ENCODE assay signal across 9 mouse cellular contexts in the genomic region with DNA sequence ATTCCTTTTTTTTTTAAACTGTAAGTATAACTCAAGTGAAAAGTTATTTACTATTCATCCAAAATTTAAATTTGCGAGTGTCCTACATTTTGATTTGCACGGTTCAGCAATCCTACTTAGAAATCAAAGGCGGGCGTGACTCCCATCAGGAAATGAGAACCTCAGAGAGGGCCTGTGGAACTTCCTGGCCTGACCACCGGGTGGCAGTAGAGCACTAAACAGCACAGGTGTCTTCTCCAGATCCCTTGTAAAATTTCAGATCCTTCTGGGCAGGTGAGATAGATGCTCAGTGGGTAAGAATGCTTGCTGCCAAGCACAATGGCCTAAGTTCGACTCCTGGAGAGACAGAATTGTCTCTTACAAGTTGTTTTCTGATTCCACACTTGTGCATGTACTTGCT. TPM values are rescaled to one million over a fixed set of nuclear protein-coding genes. Genes with fewer than 3 reads are reported as not detected.
DNase-seq lines count a peak whose midpoint lies in the region; ATAC-seq and TF ChIP-seq lines count a peak whose summit lies in the region.
"Had no signal": no experiment of that assay in that cellular context is flagged by ENCODE, and none has a peak within 500 bp of the region (broad histone marks: within the 10 kb centered on the region; RNA-seq: fewer than 3 reads in every experiment).

No protein-coding gene starts in this region.

- TF ChIP-seq CTCF in thymus, adult 2 months (IDR thresholded peaks at IDR 0.05; ENCODE audit: borderline replicate concordance, control insufficient read depth, extremely low read depth, insufficient read depth, low read length, poor library complexity), result peak; percentile 66; the same call in 1 of the 2 replicates

- peak; percentile 91 for DNase-seq in adrenal gland, postnatal 14 days
- peak; percentile 78 for DNase-seq in embryo, embryonic 9.5 days (ENCODE audit: extremely low spot score)
- DNase-seq in kidney, postnatal 10 days, result peak; percentile 91
- peak; percentile 57 for DNase-seq in liver, embryonic 13.5 days
- DNase-seq in ovary, adult 18-20 months (ENCODE audit: low spot score), result peak; percentile 59
- peak; percentile 87 for DNase-seq in thymus, adult 2 months

- H3K4me2 ChIP-seq in liver, embryonic 13.5 days, result no peak overlapping the region
- H3K4me2 ChIP-seq: heart, embryonic 13.5 days had no signal

- H3K27ac ChIP-seq in liver, embryonic 13.5 days, result no peak overlapping the region
- no peak overlapping the region for H3K27ac ChIP-seq in thymus, adult 2 months (ENCODE audit: control insufficient read depth, insufficient read depth, low read length)
- H3K27ac ChIP-seq: heart, embryonic 13.5 days had no signal

- H3K4me3 ChIP-seq in liver, embryonic 13.5 days (replicated peaks), result no peak overlapping the region
- no peak overlapping the region for H3K4me3 ChIP-seq in thymus, adult 2 months (ENCODE audit: control insufficient read depth, insufficient read depth, low read length)
- H3K4me3 ChIP-seq: heart, embryonic 13.5 days had no signal

- 4% methylated on average over 6 of the region's 6 CpGs for WGBS in liver, embryonic 13.5 days (ENCODE audit: insufficient replicate concordance)
- 10% methylated on average over 6 of the region's 6 CpGs for WGBS in thymus, adult 2 months

- no peak for TF ChIP-seq POLR2A in thymus, adult 2 months (IDR thresholded peaks at IDR 0.05; ENCODE audit: control insufficient read depth, extremely low read depth, insufficient read depth, low read length, poor library complexity)

- H3K4me1 ChIP-seq in liver, embryonic 13.5 days (replicated peaks), result peaks cover 5% of the 10 kb centered on the region; the same call in 1 of the 2 replicates
- H3K4me1 ChIP-seq in thymus, adult 2 months (replicated peaks; ENCODE audit: control insufficient read depth, insufficient read depth, low read length), result no peaks in the 10 kb centered on the region; the same call in 1 of the 2 replicates

- no peaks in the 10 kb centered on the region for H3K36me3 ChIP-seq in liver, embryonic 13.5 days
- no peaks in the 10 kb centered on the region for H3K36me3 ChIP-seq in thymus, adult 2 months (ENCODE audit: control insufficient read depth, insufficient read depth, low read length)
- H3K36me3 ChIP-seq: heart, embryonic 13.5 days had no signal

- no peaks in the 10 kb centered on the region for H3K9me3 ChIP-seq in liver, embryonic 13.5 days (replicated peaks)
- H3K9me3 ChIP-seq: heart, embryonic 13.5 days had no signal

- peaks cover 12% of the 10 kb centered on the region; the same call in 1 of the 2 replicates for H3K27me3 ChIP-seq in liver, embryonic 13.5 days
- no peaks in the 10 kb centered on the region for H3K27me3 ChIP-seq in thymus, adult 2 months (ENCODE audit: control insufficient read depth, insufficient read depth, low read length)

- ATAC-seq in CD4-positive, CD25-positive, alpha-beta regulatory T cell, adult 4 months, result peak; percentile 48
- peak; percentile 69 for ATAC-seq in granulocyte monocyte progenitor cell, adult 5-6 weeks (replicated peaks; ENCODE audit: poor library complexity, severe bottlenecking)
- no peak for ATAC-seq in liver, embryonic 13.5 days (ENCODE audit: low read depth)

- H3K9ac ChIP-seq in liver, embryonic 13.5 days, result no peak overlapping the region

RNA-seq across cellular contexts. Expression of gene Spty2d1, which starts 15.3 kb away (rescaled TPM):
- 10 to 100 TPM; 29.0 to 60.4 TPM for polyA plus RNA-seq in CD4-positive, CD25-positive, alpha-beta regulatory T cell, adult 4 months (2017; shearing (Covaris generic))
- total RNA-seq in adrenal gland, postnatal 14 days (2021), result 17.5 and 20.0 TPM in 2 replicates
- 18.9 and 24.6 TPM in 2 replicates for total RNA-seq in granulocyte monocyte progenitor cell, adult 5-6 weeks (2014; fragmentation: Nextera tagmentation)
- total RNA-seq in granulocyte monocyte progenitor cell, adult 5-6 weeks (2017), result 24.6 and 26.6 TPM in 2 replicates
- 10.6 and 13.1 TPM in 2 replicates for polyA plus RNA-seq in liver, embryonic 13.5 days (2015; fragmentation: Nextera tagmentation; extraction: Ambion mirVana)
- 6.9 and 8.4 TPM in 2 replicates for polyA plus RNA-seq in thymus, adult 2 months (2012; rRNA removed)

RNA-seq across cellular contexts. Expression of gene Tmem86a, which starts 26.9 kb away (rescaled TPM):
- polyA plus RNA-seq in CD4-positive, CD25-positive, alpha-beta regulatory T cell, adult 4 months (2017; shearing (Covaris generic)), result 1 to 10 TPM; 4.5 to 6.0 TPM
- total RNA-seq in adrenal gland, postnatal 14 days (2021), result 21.8 and 29.2 TPM in 2 replicates
- 1.8 and 4.2 TPM in 2 replicates for total RNA-seq in granulocyte monocyte progenitor cell, adult 5-6 weeks (2014; fragmentation: Nextera tagmentation)
- 0.99 and 2.7 TPM in 2 replicates for total RNA-seq in granulocyte monocyte progenitor cell, adult 5-6 weeks (2017)
- 23.8 and 23.9 TPM in 2 replicates for polyA plus RNA-seq in liver, embryonic 13.5 days (2015; fragmentation: Nextera tagmentation; extraction: Ambion mirVana)
- polyA plus RNA-seq in thymus, adult 2 months (2012; rRNA removed), result 51.3 and 66.5 TPM in 2 replicates

RNA-seq across cellular contexts. Expression of gene Gm9999, which starts 40.1 kb away (rescaled TPM):
- polyA plus RNA-seq in CD4-positive, CD25-positive, alpha-beta regulatory T cell, adult 4 months (2017; shearing (Covaris generic)), result not detected
- total RNA-seq in adrenal gland, postnatal 14 days (2021), result not detected in 2 replicates
- total RNA-seq in granulocyte monocyte progenitor cell, adult 5-6 weeks (2014; fragmentation: Nextera tagmentation), result not detected in 2 replicates
- total RNA-seq in granulocyte monocyte progenitor cell, adult 5-6 weeks (2017), result not detected in 2 replicates
- polyA plus RNA-seq in liver, embryonic 13.5 days (2015; fragmentation: Nextera tagmentation; extraction: Ambion mirVana), result not detected in 2 replicates
- polyA plus RNA-seq in thymus, adult 2 months (2012; rRNA removed), result 0.54 TPM in 1 of 2 replicates, not detected in the other
- polyA plus RNA-seq: heart, embryonic 13.5 days had no signal
